ENCODE assay signal across 8 mouse cellular contexts in the genomic region with DNA sequence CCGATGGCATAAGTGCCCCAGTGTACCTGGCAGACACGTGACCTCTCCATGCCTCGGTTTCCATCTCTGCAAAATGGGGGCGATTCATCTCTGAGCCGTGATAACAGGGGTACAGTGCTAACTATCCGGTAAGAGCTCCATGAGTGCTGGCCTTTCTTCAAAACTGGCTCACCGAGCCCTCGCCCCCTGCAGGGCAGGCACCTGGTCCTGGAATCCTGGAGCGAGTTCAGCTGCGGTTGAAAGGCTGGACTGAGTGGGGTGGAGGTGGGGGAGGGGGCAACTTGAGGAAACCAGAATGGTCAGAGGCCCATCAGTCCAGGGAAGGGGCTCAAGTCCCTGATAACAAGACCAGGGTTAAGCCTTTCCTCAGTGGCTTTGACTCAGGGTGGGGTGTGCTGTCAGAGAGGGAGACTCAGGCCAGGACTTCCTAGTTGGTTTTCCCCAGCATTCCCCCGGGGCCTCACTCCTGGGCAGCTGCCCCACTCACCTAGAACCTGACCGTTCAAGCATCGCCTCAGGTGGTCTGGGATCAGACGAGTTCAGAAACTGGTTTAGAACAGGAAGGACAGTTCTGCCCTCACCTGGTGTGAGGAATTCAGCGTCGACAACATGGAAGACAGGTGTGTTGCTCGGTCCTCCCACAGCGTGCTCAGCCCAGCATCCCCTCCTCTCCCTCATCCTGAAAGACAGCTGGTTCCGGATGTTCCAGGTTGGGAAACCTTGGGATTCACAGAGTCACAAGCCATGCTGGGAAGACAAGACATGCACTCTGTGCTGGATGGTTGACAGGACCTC. TPM values are rescaled to one million over a fixed set of nuclear protein-coding genes. Genes with fewer than 3 reads are reported as not detected.
DNase-seq lines count a peak whose midpoint lies in the region; ATAC-seq and TF ChIP-seq lines count a peak whose summit lies in the region.

No protein-coding gene starts in this region.

- no peak for TF ChIP-seq CTCF in layer of hippocampus, adult 2 months (conservative IDR thresholded peaks at IDR 0.05)

- peaks cover 43% of the 10 kb centered on the region for H3K27me3 ChIP-seq in hindbrain, embryonic 12.5 days

- ATAC-seq in hindbrain, embryonic 12.5 days (ENCODE audit: low FRiP score), result no peak; the same call in 1 of the 2 replicates

- no peak for DNase-seq in layer of hippocampus, adult 2 months (ENCODE audit: low spot score in 2 of 2)
- DNase-seq in layer of hippocampus, adult 9-11 months, result no peak
- peak; percentile 87 for DNase-seq in cerebellum, adult 9-11 months
- DNase-seq in neural tube, embryonic 10.5 days (ENCODE audit: extremely low spot score, low spot score), result peak; percentile 39
- no peak for DNase-seq in spleen, postnatal 14 days (ENCODE audit: low spot score in 2 of 2)
- no peak for DNase-seq in spleen, postnatal 4 days (ENCODE audit: low spot score in 2 of 2)
- DNase-seq in B cell, adult 2 months, result no peak

- peak overlapping the region; percentile 97 for H3K4me2 ChIP-seq in hindbrain, embryonic 12.5 days (replicated peaks)

- WGBS in hindbrain, embryonic 12.5 days, result 19% methylated on average over 19 of the region's 19 CpGs

- no peaks in the 10 kb centered on the region for H3K9me3 ChIP-seq in hindbrain, embryonic 12.5 days (replicated peaks)

- H3K4me3 ChIP-seq in layer of hippocampus, adult 2 months, result peak overlapping the region; percentile 55
- H3K4me3 ChIP-seq in hindbrain, embryonic 12.5 days, result peak overlapping the region; percentile 45

- no peaks in the 10 kb centered on the region for H3K36me3 ChIP-seq in hindbrain, embryonic 12.5 days

- peaks cover 20% of the 10 kb centered on the region for H3K4me1 ChIP-seq in hindbrain, embryonic 12.5 days

- no peak overlapping the region for H3K27ac ChIP-seq in layer of hippocampus, adult 2 months
- H3K27ac ChIP-seq in hindbrain, embryonic 12.5 days, result no peak overlapping the region

- no peak overlapping the region; the same call in 1 of the 2 replicates for H3K9ac ChIP-seq in hindbrain, embryonic 12.5 days

RNA-seq across cellular contexts. Expression of a gene that starts 1.0 kb away (rescaled TPM):
- 100 to 1,000 TPM; 139 to 141 TPM for total RNA-seq in layer of hippocampus, adult 2 months (2021)
- 17.4 and 20.9 TPM in 2 replicates for polyA plus RNA-seq in hindbrain, embryonic 12.5 days (2016; fragmentation: Nextera tagmentation; extraction: Ambion mirVana)

RNA-seq across cellular contexts. Expression of a gene that starts 41.5 kb away (rescaled TPM):
- 10 to 100 TPM; 27.0 to 29.1 TPM for total RNA-seq in layer of hippocampus, adult 2 months (2021)
- polyA plus RNA-seq in hindbrain, embryonic 12.5 days (2016; fragmentation: Nextera tagmentation; extraction: Ambion mirVana), result 12.0 and 14.8 TPM in 2 replicates

Comparison
In these comparisons a context has a peak if more than half of its experiments do, and no peak if none do; other contexts are left out.
1. DNase-seq: peak in cerebellum, adult 9-11 months (single experiment) and neural tube, embryonic 10.5 days (single experiment); none in layer of hippocampus, adult 2 months (0 of 2), layer of hippocampus, adult 9-11 months (single experiment), spleen, postnatal 14 days (0 of 2), spleen, postnatal 4 days (0 of 2) and B cell, adult 2 months (0 of 2).